Mouse (Mus musculus) fibroblast of lung, adult 2 months (primary cell): ENCODE data around the gene Cdpf1.
"Not testable (repeated sequence)": the region's sequence is repeated elsewhere in the genome, so short reads cannot be mapped to it uniquely, and the experiment has no call there.

Experiments
- DNase-seq: peaks from one replicate; pipeline ENCODE4 v3.0.0-alpha.2; 2011; ENCODE audit warnings: low read depth

Gene Cdpf1

GRCm38 (mm10) chr15:85808031-85808430 is 3.5 kb downstream of the Cdpf1 start:
- DNase-seq: no peak

GRCm38 (mm10) chr15:85807404-85807803 is 4.1 kb downstream of the Cdpf1 start:
- DNase-seq: no peak

GRCm38 (mm10) chr15:85806886-85807285 is 4.6 kb downstream of the Cdpf1 start:
- DNase-seq: no peak

GRCm38 (mm10) chr15:85802931-85803330 is 8.6 kb downstream of the Cdpf1 start:
- DNase-seq: no peak

- DNase-seq: no peak
Observed at GRCm38 (mm10) chr15:85798676-85799075, 12.8 kb downstream of the Cdpf1 start.

GRCm38 (mm10) chr15:85795516-85795915 is 16.0 kb downstream of the Cdpf1 start:
- no peak for DNase-seq

GRCm38 (mm10) chr15:85792819-85793218 is 18.7 kb downstream of the Cdpf1 start:
- DNase-seq: peak; percentile 20

- no peak for DNase-seq
Observed at GRCm38 (mm10) chr15:85791449-85791848, 20.0 kb downstream of the Cdpf1 start.

- DNase-seq: no peak
Observed at GRCm38 (mm10) chr15:85788633-85789032, 22.9 kb downstream of the Cdpf1 start.

GRCm38 (mm10) chr15:85788051-85788450 is 23.4 kb downstream of the Cdpf1 start:
- DNase-seq: no peak

- no peak for DNase-seq
Observed at GRCm38 (mm10) chr15:85787482-85787881, 24.0 kb downstream of the Cdpf1 start.

- no peak for DNase-seq
Observed at GRCm38 (mm10) chr15:85786711-85787110, 24.8 kb downstream of the Cdpf1 start.

- no peak for DNase-seq
Observed at GRCm38 (mm10) chr15:85784341-85784740, 27.2 kb downstream of the Cdpf1 start.

GRCm38 (mm10) chr15:85783146-85783545 is 28.4 kb downstream of the Cdpf1 start:
- DNase-seq: no peak

- DNase-seq: not testable (repeated sequence)
Observed at GRCm38 (mm10) chr15:85778891-85779290, 32.6 kb downstream of the Cdpf1 start.

- no peak for DNase-seq
Observed at GRCm38 (mm10) chr15:85776771-85777170, 34.7 kb downstream of the Cdpf1 start.

GRCm38 (mm10) chr15:85776241-85776640 is 35.3 kb downstream of the Cdpf1 start:
- DNase-seq: no peak

- DNase-seq: no peak
Observed at GRCm38 (mm10) chr15:85775001-85775400, 36.5 kb downstream of the Cdpf1 start.

GRCm38 (mm10) chr15:85774419-85774818 is 37.1 kb downstream of the Cdpf1 start:
- no peak for DNase-seq

GRCm38 (mm10) chr15:85772146-85772740 is 39.3 kb downstream of the Cdpf1 start:
- DNase-seq: no peak

GRCm38 (mm10) chr15:85771306-85772121 is 40.0 kb downstream of the Cdpf1 start:
- DNase-seq: no peak

- DNase-seq: no peak
Observed at GRCm38 (mm10) chr15:85768991-85769390, 42.5 kb downstream of the Cdpf1 start.

- no peak for DNase-seq
Observed at GRCm38 (mm10) chr15:85766677-85767076, 44.8 kb downstream of the Cdpf1 start.

GRCm38 (mm10) chr15:85765022-85765421 is 46.5 kb downstream of the Cdpf1 start:
- DNase-seq: no peak
